Mouse (Mus musculus) regulatory T cell (primary cell): ENCODE measurements around the gene Uso1.
"Not testable (repeated sequence)": the region's sequence is repeated elsewhere in the genome, so short reads cannot be mapped to it uniquely, and the experiment has no call there.

Source experiments
- in situ Hi-C: fragments of 300-600 bp; cut with MboI, MseI; formaldehyde crosslinking; loops from one replicate; pipeline ENCODE4 v1.15.1; 2025; ENCODE audit warnings: high pct_unique_total_duplicates

Gene Uso1

DNA sequence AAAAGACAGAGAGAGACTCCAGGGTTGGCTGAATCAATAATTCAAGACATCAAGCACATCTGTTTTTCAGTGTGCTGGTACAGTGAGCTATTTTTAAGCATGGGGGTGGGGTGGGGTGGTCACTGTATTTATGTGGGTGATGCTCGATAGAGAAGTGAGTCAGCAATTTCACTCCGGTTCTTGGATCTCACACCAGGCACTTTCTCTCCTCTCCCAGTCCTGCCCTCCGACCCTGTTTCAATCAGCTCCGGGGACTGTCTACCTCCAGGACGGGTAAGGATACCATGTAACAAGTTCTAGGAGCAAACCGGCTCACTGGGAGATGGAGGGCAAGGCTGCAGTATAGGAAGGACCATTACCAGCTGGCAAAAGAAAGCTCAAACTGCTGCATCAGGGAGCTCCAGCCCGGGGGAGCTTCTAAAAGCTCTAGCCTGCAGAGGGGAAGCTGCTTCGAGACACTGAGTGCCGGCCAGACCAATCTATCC lies 10.6 kb upstream of the Uso1 start:
- in situ Hi-C loops = no loop called here

DNA sequence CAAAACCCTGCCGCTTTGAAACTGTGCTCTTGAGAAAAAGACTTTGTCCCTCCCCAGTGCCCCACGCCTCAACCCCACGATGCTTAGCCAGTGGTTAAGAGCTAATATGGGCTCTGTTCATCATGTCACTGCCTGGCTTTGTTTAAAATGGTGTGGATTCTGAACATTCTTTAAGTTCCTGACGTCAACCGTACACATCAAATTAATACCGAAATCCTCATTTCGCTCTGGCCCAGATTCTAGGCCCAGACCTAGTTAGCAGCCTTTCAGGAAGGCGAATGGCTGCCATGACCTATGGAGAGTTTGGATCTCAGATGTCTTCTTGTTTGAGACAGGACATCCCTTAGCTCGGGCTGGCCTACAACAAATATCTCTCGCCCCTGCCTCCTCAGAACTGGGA lies 10.0 kb upstream of the Uso1 start:
- in situ Hi-C loops = no loop called here

DNA sequence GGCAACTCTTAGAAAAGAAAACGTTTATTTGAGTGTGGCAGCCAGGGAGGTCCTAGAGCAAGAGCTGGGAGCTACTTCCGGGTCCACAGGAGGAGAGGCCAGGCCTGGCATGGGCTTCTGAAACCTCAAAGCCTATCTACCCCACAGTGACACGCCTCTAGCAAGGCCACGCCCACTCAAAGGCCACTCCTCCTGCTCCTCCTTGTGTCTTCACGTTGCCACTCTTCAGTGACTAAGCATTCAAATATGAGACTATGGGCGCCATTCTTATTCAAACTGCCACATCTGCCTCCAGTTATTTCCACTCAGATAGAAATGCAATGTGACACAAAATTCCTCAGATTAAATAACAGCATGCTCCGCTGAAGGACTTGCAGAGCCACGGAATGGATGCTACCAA lies 9.2 kb upstream of the Uso1 start:
- in situ Hi-C loops = no loop called here

DNA sequence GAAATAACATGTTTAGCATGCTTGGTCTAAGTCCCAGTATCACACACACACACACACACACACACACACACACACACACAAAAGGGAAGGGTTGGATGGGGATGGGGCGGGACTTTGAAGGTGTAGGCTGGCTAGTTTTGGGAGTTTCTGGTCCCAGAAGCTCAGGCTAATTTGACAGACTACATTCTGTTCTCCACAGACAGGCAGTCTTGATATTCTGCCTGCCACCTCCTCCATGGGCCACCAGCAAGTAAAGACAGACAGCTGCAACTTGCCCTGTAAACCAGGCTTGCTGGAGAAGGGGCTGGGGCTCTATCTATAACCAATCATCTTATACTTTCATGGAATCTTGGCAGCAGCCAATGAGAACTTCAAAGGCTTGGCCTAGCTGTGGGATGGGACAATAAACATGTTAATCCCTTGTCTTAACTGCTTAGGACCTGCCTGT lies 8.4 kb upstream of the Uso1 start:
- in situ Hi-C loops = no loop called here

DNA sequence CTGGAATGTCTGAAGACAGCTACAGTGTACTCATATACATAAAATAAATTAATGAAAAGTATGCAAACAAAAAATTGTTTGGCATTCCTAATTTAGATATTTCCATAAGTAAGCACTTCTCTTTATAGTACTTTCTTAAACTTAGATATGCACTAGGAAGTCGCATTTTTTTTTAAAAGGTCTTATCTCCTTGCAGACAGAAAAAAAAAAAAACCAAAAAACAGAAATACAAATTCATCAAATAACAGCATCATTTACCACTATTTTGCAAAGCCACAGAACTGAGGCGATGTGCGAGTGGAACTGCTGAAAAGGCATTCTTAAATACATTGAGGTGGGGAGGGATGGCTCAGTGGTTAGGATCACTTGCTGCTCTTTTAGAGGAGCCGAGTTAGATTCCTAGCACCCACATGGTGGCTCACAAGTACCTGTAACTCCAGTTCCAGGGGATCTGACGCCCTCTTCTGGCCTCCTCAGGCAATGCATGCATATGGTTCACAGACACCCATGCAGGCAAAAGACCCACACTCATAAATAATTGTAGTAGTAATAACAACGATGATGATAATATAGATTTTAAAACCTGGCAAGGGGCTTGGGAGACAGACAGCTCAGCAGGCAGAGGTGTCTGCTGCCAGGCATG lies 7.6 kb upstream of the Uso1 start:
- in situ Hi-C loops = no loop called here

DNA sequence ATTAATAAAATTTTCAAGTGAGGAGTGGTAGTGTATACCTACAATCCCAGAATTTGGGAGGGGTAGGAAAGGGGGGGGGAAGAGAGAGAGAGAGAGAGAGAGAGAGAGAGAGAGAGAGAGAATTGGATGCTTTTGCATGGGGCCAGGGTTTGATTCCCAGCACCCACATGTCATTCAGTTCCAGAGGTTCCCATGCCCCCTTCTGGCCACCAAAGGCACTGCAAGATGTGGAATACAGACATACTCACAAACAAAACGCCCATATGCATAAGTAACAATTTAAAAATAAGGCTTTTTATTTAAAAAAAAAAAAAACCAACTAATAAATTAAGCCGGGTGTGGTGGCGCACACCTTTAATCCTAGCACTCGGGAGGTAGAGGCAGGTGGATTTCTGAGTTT lies 5.6 kb upstream of the Uso1 start:
- in situ Hi-C loops = no loop called here

DNA sequence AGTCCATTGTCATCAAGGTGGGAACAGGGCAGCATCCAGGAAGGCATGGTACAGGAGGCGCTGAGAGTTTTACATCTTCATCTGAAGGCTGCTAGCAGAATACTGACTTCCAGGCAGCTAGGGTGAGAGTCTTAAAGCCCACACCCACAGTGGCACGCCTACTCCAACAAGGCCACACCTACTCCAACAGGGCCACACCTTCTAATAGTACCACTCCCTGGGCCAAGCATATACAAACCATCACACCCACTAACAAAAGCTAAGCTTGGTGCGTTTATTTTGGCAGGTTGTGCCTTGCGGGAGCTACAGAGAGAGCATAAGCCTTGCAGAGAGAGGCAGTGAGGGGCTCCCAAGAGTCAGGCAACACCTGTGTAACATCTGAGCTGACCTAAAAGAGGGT lies 4.7 kb upstream of the Uso1 start:
- in situ Hi-C loops = not testable (repeated sequence)

DNA sequence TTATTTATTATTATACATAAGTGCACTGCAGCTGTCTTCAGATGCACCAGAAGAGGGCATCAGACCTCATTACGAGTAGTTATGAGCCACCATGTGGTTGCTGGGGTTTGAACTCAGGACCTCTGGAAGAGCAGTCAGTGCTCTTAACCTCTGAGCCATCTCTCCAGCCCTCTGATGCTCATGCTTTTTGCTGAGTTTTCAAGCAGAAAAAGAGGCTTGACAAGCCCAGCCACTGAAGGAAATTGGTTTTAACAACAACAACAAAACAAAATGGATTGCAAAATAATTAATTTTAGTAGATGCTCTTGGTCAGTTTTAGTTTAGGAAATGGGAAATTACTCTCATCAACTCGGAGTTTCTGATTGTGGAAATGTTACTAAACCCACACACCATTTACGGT lies 2.8 kb upstream of the Uso1 start:
- in situ Hi-C loops = no loop called here

DNA sequence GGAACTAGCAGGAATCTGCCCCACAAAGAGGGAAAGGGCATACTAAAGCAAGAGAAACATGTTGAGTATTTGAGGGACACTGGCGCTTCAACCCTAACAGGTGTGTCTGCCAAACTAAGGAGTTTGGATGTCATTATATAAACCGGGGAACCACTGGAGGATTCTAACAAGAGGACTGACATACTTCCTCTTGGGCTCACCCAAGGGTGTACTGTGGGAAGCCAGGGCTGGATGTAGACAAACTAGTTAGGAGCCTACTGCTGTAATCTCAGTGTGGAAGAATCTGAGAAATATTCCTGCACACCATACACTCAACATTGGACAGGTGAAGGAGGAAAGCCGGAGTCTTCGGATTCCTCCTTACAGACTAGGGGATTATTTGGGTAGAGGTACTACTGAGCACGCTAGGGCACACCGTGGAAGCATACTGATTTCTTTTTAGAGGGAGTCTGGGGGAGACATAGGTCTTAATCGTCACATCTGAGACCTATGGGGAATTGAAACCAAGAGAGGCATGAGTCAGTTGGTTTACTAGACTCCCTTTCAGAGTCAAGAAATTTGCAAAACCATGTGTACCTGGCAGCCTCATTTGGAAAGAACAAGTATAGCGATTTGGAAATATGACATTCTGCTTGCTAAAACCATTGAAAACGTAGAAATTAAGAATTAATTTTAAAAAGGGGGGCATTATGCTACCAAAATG lies 1.1 kb upstream of the Uso1 start:
- in situ Hi-C loops = no loop called here

DNA sequence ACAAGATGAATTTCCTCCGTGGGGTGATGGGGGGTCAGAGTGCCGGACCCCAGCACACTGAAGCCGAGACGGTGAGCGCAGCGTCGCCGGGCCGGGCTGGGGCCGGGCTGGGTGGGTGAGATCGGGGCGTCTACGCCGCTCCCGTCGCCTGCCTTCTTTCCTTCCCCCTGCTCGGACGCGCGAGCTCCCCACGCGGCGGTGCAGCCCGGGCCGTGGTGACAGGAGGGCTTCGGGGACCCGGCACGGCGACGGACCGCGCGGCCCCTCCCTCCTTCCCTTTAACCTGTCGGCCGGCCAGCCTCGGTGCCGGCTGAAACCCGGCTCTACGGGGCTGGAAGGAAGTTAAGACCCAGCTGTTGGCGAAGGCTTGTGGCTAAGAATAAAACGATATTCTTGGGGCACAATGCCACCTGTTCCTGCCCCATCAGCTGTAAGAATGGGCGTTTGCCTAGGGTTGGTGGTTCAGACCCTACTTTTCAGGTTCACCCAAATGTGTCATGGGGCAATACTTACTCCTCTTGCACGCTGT lies 419 bp downstream of the Uso1 start:
- in situ Hi-C loops = no loop called here

DNA sequence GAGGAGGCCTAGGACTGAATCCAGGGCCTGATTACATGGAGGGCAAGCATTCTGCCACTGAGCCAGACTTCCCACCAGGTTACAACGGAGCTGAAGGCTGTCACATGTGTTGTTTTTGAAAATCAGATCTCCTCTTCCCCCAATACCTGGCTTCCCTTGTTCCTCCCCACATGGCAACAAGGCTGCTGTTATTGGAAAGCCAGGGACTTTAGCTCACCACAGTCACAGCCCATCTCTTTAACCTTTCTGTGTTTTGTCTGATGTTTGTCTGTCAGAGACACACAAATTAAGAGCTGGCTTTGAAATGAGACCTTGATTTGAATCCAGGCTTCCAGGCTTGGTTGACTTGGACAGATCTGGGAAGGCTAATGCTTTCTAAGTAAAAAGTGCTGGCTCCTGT lies 1.5 kb downstream of the Uso1 start:
- in situ Hi-C loops = no loop called here

DNA sequence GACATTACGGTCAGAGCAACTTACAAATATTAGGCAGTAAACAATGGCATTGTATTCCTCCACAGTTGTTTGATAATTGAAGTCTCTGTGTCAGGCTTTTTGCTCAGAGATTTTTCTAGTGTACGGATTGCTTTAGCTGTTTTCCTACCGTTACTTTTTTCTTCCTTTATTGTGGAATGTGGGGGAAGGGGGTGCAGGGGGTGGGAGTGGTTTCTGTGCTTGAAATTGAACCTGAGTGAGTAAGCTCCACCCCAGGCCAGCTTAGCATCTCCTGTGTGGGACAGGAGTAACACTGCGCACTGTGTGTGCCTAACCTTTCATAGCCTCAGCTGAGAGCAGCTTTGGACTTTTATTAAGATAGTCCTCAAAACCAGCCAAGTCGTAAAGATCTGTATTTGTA lies 4.0 kb downstream of the Uso1 start:
- in situ Hi-C loops = no loop called here

DNA sequence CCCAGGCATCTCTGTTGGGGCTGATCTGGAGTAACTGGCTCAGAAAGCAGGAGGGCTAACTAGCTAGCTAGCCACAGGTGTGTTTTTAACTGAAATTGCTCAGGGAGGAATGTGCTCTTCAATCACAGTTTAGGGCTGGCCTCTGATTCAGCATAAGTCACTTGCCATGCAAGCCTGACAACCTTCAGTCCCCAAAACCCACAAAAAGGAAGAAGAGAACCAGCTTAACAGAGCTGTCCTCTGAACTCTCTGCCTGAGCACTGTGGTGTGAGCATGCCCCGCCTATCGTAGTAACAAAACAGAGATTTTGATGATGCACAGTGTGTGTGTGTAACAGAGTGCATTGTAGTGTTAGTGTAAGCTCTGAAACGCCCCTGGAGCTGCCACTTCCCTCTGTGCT lies 4.7 kb downstream of the Uso1 start:
- in situ Hi-C loops = no loop called here

DNA sequence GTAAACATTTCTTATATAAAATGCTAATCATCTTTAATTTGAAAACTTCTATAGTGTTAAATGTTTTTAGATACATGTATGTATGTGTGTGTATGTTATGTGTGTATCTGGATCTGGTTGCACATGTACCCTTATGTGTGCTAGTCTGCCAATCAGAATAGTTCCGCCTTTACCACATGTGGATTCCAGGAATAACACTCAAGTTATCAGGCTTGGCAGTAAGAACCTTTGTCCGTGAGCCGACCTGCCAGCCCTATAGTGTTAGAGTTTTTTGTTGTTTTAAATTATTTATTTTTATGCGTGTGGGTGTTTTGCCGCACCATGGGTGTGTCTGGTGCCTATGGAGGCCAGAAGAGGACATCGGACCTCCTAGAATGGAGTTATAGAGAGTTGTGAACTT lies 5.9 kb downstream of the Uso1 start:
- in situ Hi-C loops = no loop called here

DNA sequence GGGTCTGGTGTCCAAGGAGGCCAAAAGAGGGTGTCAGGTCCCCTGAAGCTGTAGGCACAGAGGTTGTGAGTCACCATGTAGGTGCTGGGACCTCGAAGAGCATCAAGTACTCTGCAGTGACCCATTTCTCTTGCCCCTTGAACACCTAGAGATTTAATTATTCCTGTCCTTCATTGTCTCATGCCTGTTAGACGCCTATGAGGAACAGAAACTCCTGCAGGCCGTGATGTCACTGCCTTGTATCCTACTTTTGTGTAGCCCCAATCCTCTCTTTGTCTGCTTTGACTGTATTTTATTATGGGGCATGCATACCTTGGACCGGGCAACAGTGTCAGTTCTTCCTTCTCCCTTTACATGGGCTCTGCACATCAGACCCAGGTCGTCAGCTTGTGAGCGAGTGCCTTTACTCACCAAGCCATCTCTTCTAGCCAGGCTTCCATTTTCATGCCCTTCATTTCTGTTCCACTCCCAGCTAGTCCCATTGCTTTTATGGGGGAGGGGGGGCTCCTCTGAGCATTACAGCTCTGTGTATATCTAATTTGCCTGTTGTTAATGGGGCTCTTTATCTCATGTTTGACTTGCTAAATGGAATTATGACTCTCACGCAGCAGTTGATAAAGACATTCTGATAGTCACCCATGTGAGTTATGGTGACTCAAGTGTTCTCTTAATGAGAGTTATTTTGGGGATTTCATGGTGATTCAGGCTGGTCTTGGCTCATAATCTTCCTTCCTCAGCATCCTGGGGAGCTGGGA lies 7.4 kb downstream of the Uso1 start:
- in situ Hi-C loops = no loop called here

DNA sequence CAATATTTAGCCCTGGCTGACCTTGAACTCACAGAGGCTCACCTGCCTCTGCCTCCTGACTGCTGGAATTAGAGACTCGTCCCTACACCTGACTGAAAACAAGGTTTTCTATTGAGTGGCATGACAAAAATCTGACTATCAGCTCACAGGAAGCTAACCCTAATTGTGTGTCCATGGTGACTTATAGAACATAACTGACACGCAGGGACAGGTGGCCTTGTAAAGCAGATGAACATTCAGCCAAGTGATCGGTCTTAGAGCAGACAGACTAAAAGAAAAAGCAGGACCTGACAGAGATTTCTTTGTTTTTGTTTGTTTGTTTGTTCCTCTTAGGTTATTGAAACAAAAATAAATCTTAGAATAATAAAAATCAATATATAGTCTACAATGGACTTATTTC lies 10.5 kb downstream of the Uso1 start:
- in situ Hi-C loops = no loop called here

DNA sequence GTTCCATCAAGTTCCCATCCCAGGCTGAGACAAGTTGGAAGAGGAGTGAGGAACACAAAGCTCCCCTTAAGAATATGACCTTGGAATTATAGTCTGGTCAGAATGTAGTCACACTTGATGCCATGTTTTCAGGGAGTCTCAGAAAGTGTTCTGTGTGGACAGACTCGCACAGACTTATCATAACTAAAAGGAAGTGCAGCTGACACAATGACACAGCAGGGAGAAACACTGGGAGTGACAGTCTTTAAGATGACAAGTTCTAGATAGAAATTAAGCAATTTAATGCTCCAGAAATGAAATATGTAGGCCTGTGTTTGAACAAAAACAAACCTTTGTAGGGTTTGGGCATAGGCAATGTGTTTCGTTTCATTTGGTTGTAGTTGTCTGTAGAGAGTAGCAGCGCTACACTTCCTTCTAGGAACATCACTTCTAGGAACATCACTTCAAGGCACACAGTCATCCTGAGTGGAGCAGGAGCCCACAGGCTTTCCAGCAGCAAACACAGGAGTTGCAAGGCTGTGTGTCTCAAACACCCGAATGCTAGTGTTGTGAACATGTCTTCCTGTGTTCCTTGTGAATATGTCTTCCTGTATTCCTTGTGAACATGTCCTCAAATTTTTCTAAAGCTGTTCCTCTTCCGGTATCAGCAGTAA lies 11.7 kb downstream of the Uso1 start:
- in situ Hi-C loops = no loop called here

DNA sequence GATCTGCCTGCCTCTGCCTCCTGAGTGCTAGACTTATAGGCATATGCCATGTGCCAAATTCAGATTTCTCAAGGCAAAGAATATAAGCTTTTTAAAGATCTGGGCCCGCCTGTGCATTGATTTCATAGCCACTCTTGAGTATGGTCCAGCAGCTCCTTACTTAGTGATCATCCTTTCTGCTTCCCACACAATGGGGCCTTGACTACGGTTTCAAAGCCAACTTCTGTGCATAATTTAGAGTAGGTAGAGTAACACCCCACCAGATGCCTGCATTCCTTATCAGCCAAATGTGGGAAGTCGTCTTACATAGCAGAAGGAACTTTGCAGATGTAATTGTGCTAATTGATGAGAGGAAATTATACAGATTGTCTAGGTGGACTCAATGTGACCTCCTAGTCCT lies 17.1 kb downstream of the Uso1 start:
- in situ Hi-C loops = no loop called here

DNA sequence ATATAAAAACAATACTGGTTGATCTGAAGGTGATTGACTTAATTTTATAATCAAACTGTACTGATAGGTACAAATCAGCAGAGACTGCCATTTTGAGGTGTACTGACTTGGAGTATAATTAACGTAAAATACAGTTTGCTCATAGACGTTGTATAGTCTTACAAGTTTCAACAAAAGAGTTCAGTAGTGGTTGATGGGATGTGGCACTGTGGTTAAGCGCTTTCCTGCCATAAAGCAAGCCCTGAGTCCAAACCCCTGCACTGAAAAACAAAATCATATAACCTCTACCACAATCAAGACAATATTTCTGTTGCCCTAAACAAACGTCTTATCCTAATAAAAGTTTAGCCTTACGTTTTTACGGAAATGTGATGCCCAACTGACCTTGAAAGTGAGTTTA lies 28.2 kb downstream of the Uso1 start:
- in situ Hi-C loops = no loop called here

DNA sequence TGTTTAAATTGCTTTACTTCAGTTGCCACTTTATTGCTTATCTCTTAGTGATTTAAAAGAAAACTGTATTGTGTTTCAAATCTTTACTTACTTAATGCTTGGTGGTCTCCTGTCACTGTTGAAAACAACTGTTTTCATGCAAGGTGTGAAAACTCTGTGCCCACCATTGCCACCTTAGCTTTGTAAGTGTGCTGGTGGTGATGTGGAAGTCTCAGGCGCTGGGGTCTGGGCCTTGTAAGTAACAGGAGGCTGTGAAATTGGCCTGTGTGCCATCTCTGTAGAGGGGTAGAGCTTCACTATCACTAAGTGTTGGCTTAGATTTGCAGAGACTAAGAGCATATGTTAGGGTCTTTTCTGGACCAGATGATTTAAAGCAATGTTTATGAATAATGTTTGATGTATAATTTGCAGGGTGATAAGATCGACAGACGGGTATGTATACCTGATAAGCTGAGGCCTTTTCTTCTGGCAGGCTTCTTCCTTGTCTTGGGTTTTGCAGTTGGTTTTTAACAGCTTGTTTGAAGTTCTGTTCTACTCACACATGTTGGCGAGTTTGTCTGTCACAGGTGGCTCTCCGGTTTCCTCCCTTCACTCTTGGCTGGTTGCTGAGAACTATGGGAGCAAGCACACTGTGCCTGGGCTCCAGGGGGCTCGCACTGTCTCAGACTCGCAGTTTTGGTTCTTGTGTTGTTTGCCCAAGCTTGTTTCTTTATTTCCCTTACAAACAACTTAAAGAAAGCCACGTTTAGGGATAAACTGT lies 45.5 kb downstream of the Uso1 start:
- in situ Hi-C loops = no loop called here

DNA sequence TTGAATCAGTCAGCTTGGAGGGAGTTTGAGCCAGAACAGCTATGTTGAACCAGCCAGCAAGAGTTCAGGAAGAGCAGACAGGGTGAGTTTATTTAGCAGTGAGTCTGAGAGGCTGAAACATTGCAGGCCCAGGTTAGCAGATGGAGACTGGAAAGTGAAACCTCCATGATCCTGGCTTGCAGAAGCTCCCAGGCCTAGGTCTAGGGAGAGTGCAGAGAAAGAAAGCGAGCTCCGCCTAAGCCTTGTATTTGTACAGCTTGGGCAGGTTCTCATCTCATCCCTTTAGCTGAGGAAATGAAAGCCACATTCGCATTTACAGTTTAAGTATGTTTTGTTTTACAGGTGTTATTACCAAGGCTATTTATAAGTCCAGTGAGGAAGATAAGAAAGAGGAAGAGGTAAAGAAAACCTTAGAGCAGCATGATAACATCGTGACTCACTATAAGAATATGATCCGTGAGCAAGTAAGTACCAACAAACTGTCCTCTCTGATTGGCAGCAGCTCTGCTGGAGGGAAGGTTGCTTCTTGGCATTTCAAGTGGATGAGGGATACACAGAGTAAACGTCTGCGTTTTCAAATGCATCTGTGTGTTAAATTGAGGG lies 51.2 kb downstream of the Uso1 start:
- in situ Hi-C loops = no loop called here
